Mouse (Mus musculus) ES-Bruce4 (cell line): ENCODE measurements at regions not wholly inside any gene's neighbourhood (a gene's known extent, or its start where the extent isn't known, plus 50 kb on each side); places are given as distances from the start of the nearest gene placed in this dataset.

Experiments used
- H3K27ac ChIP-seq: 2 replicates; pipeline ENCODE4 v1.5.1; 2012; ENCODE audit warnings: low read length, inconsistent platforms; ENCODE audit not compliant: insufficient read depth
- H3K27me3 ChIP-seq: 2 replicates; pipeline ENCODE4 v1.6.1; 2012; ENCODE audit warnings: mild to moderate bottlenecking, low read length, inconsistent platforms; ENCODE audit not compliant: control insufficient read depth, poor library complexity, insufficient read depth, severe bottlenecking
- H3K36me3 ChIP-seq: 2 replicates; pipeline ENCODE4 v1.6.1; 2012; ENCODE audit warnings: inconsistent platforms, mild to moderate bottlenecking, low read length, moderate library complexity; ENCODE audit not compliant: control insufficient read depth, poor library complexity, insufficient read depth, severe bottlenecking
- H3K4me1 ChIP-seq: one replicate; pipeline ENCODE4 v1.8.1; 2011; ENCODE audit warnings: low read length; ENCODE audit not compliant: control insufficient read depth, insufficient read depth
- H3K4me3 ChIP-seq: 2 replicates; pipeline ENCODE4 v1.5.1; 2011; ENCODE audit warnings: low read depth, mild to moderate bottlenecking, low read length
- H3K9ac ChIP-seq: 2 replicates; pipeline ENCODE4 v1.6.1; 2012; ENCODE audit warnings: low read depth, mild to moderate bottlenecking, inconsistent platforms; ENCODE audit not compliant: poor library complexity, severe bottlenecking
- H3K9me3 ChIP-seq: replicated peaks from 2 replicates; pipeline ENCODE4 v1.6.1; 2012; ENCODE audit warnings: mild to moderate bottlenecking, low read length, inconsistent platforms; ENCODE audit not compliant: control insufficient read depth, poor library complexity, insufficient read depth, severe bottlenecking
- CTCF ChIP-seq: IDR thresholded peaks from one replicate; pipeline ENCODE4 v1.8.1; 2011; ENCODE audit warnings: low read depth, low read length
- EP300 ChIP-seq: IDR thresholded peaks from 2 replicates; pipeline ENCODE4 v1.6.1; 2011; ENCODE audit warnings: low read depth, low read length; ENCODE audit not compliant: insufficient read depth
- POLR2A ChIP-seq: IDR thresholded peaks from one replicate; pipeline ENCODE4 v1.8.1; 2011; ENCODE audit warnings: low read length; ENCODE audit not compliant: insufficient read depth

GRCm38 (mm10) chr11:38715697-38716096 is 1479.9 kb upstream of the Tenm2 start:
- no peaks in the 10 kb centered on the region for H3K9me3 ChIP-seq
- TF ChIP-seq POLR2A: no peak
- TF ChIP-seq EP300: no peak
- no peaks in the 10 kb centered on the region for H3K36me3 ChIP-seq
- no peak overlapping the region for H3K27ac ChIP-seq
- H3K9ac ChIP-seq: no peak overlapping the region
- H3K4me1 ChIP-seq: no peaks in the 10 kb centered on the region
- no peak overlapping the region for H3K4me3 ChIP-seq
- H3K27me3 ChIP-seq: no peaks in the 10 kb centered on the region

GRCm38 (mm10) chr11:38681264-38681663 is 1445.5 kb upstream of the Tenm2 start:
- no peak overlapping the region for H3K9ac ChIP-seq
- no peaks in the 10 kb centered on the region for H3K4me1 ChIP-seq
- H3K27ac ChIP-seq: no peak overlapping the region

GRCm38 (mm10) chr11:38673367-38674056 is 1437.7 kb upstream of the Tenm2 start:
- H3K36me3 ChIP-seq: no peaks in the 10 kb centered on the region
- no peak overlapping the region for H3K4me3 ChIP-seq
- TF ChIP-seq EP300: no peak
- TF ChIP-seq POLR2A: no peak
- no peak for TF ChIP-seq CTCF
- no peaks in the 10 kb centered on the region for H3K4me1 ChIP-seq
- no peak overlapping the region for H3K9ac ChIP-seq
- no peaks in the 10 kb centered on the region for H3K9me3 ChIP-seq
- no peaks in the 10 kb centered on the region for H3K27me3 ChIP-seq
- H3K27ac ChIP-seq: no peak overlapping the region

More at GRCm38 (mm10) chr11:38681264-38681663, 1445.5 kb upstream of the Tenm2 start:
- TF ChIP-seq EP300 (no peak), CTCF (no peak), POLR2A (no peak)
- H3K36me3 ChIP-seq: no peaks in the 10 kb centered on the region
- H3K4me3 ChIP-seq: no peak overlapping the region
- no peaks in the 10 kb centered on the region for H3K9me3 ChIP-seq
- no peaks in the 10 kb centered on the region for H3K27me3 ChIP-seq
